Mouse (Mus musculus): ENCODE data around the gene Gm19402. TPM values are rescaled to one million over a fixed set of nuclear protein-coding genes. Genes with fewer than 3 reads are reported as not detected.

Gene Gm19402
- total RNA-seq, 2 experiments from 2014 or later, result not detected

DNA sequence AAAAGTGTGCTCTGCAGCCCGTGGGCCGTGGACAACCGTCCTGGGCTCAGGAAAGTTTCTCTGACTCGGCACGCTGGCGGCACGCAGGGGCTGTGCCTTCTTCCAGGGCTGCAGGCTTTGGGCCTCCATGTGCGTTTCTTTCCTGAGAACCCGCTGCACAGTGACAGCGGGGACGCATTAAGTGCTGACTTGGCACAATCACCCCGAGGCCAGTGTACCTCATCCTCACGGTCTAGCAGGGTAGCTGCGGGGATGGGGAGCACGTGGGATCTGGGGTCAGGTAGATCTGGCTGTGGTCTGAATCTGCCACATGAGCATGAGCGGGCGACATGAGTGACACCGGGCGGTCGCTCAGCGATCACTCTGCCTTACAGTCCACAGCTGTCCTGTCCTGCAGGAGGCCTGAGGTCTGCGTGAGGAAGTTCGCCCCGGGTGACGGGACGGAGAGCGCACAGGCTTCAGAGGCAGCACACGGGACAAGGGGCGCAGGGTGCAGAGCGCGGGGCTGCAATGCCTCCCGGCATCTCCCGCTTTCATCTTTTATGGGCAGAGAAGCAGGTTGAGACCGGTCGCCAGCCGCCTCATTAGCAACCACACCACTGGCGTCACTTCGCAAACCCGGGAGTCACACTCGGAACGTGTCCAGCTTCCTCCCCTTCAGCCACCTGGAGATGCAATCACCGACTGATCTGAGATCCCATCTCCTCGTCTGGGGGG, 26.4 kb downstream of the Gm19402 start:
- DNase-seq, result no peak

DNA sequence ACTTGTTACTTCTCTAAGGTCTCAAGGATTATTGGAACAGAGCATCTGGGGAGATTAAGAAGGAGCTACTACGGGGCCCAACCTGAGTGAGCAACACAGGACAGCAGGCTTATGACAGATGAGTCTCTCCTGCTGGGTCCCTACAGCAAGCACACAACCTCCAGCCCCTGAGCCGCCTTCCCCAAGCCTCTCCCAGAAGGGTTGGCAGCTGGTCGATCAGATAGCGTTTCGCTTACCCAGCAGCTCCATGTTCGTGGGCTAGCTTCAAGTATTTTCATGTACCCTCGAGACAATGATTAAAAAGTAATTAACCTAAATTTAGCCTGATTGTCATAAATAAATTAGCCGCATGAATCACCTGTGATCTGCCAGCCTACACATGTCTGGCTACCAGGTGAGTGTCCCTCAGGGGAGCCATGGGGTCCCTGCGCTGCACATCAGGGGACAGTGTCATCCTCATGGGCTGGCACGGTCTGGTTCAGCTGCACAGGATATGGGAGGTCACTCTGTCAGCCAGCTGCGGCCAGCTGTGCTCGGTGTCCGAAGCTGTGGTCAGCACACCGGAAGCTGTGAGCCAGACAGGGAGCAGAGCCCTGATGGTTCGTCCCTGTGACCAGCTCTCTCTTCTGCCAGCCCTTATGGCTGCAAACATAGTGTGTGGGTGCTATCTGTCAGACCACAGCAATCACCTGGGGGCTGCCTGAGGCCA, 32.1 kb downstream of the Gm19402 start:
- peak; percentile 59 for DNase-seq

DNA sequence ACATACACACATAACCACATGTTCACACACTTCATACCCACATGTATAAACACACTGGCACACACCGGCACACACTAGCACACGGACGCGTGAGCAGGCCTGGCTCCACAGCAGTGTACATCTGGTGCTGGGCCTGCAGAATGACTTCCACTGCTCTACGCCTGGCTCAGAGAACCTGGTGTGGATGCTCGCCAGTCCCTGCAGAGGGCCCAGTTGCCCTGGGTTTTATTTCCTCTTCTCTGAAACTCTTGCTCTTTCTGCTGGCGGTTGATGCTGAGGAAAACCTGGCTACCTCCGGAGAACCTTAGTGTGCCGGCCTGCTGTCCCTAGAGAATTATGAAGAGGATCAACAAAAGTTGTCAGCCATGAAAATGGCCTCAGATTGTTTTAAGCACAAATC, 38.5 kb downstream of the Gm19402 start:
- DNase-seq, result no peak

DNA sequence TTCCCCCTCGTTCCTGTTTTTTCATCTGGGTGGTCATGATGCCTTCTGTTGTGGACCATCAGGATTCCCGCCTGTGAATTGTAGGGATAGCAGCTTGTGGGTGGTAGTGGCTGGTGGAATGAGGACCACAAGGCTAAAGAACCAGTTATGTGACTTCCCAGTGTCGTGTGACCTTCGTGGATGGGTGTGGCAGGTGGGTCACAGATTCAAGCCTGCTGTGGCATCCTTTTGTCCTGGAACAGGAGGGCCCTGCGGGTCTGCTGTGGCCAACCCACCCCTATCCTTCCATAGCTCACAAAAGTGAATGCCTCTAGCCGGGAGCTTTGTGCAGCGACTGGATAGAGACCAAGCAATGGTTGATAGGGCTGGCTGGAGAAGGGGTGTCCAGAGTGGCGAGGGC, 42.7 kb downstream of the Gm19402 start:
- no peak for DNase-seq

DNA sequence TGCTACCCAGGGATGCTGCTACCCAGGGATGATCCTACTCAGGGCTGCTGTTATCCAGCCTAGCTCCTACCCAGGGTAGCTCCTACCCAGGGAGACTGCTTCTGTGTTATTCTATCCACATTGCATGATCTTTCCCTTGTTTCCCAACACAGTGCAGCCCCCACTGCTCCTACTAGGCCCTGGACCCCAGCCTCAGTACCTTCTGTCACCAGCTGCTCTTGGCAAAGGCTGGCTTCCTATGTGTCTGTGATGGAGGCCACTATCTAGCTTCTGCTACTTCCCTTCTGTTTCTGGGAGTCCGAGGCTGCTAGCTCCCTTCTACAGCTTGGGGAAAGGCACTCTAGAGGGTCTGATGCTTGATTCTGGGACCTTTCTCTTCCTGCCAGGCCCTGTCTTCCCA, 43.1 kb downstream of the Gm19402 start:
- no peak for DNase-seq

DNA sequence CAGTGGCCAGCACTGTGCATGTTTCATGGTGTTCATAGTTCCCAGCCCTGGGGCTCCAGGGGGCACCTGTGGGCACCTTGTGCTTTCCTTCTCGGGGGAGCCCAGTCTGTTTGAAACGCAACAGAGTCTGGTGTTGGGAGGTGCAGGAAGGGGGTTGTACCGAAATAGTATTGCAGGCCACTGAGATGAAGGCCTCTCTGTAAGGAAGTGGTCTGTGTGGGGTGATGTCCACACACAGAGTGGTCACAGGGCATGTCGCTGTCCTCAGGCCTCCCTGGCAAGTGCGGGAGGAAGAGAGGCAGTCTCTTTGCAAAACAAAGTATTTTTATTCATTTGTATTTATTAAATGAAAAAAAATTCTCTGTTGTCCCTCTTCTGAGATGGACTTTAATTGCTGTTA, 45.0 kb downstream of the Gm19402 start:
- DNase-seq, result no peak

DNA sequence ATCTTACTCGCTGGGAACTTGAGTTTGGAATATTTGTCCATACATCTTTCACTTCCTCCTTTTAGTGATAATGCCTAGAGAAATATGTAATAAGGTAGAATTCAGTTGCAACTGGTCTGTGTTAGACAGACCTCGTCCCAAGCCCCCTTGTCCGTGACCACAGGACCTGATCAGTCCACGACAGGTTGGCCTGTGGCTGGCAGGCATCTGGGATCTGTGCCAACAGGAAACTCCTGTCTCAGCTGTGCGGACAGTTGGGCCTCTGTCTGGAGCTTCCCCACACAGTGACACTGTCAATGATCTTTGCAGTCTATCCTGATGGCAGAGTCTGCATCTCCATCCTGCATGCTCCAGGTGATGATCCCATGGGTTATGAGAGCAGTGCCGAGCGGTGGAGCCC, 47.4 kb downstream of the Gm19402 start:
- DNase-seq, result no peak

Small RNAs within 50 kb of the gene (microRNA-seq; reads per million reads assigned to microRNA genes)
- gene Mir1930, result 51.7 to 61.2 reads per million in 2 experiments

Other genes starting within 250 kb of the Gm19402 start
- gene Fam207a, start 175.0 kb downstream of the Gm19402 start, total RNA-seq (2021), result 10 to 100 TPM; 12.6 to 13.2 TPM
- gene Itgb2, start 160.5 kb downstream of the Gm19402 start, total RNA-seq (2021), result 1 to 10 TPM; 2.0 to 2.5 TPM
- 100 to 1,000 TPM; 113 to 119 TPM for gene Pttg1ip, start 109.0 kb downstream of the Gm19402 start, total RNA-seq (2021)
- gene Sumo3, start 84.7 kb downstream of the Gm19402 start, total RNA-seq (2021), result 10 to 100 TPM; 90.9 to 97.9 TPM
- gene Gm49325, start 84.6 kb downstream of the Gm19402 start, total RNA-seq (2021), result 10 to 100 TPM; 15.9 to 20.8 TPM
- 10 to 100 TPM; 56.1 to 63.8 TPM for gene Ube2g2, start 68.5 kb downstream of the Gm19402 start, total RNA-seq (2021)
- not detected for gene Tspear, start 4.2 kb downstream of the Gm19402 start, total RNA-seq (2021)
- not detected for gene Gm9508, start 6.5 kb upstream of the Gm19402 start, total RNA-seq (2021)
- not detected for gene Gm10272, start 15.9 kb upstream of the Gm19402 start, total RNA-seq (2021)
- gene Gm10024, start 20.7 kb upstream of the Gm19402 start, total RNA-seq (2021), result not detected
- not detected for gene Gm10142, start 25.1 kb upstream of the Gm19402 start, total RNA-seq (2021)
- not detected for gene Krtap12-1, start 29.8 kb upstream of the Gm19402 start, total RNA-seq (2021)
- not detected for gene Gm10100, start 35.7 kb upstream of the Gm19402 start, total RNA-seq (2021)
- not detected for gene Gm18596, start 51.9 kb upstream of the Gm19402 start, total RNA-seq (2021)
- not detected for gene Gm9736, start 60.6 kb upstream of the Gm19402 start, total RNA-seq (2021)
- not detected for gene Gm3233, start 68.9 kb upstream of the Gm19402 start, total RNA-seq (2021)
- not detected for gene Gm3238, start 80.6 kb upstream of the Gm19402 start, total RNA-seq (2021)
- gene Gm7138, start 86.2 kb upstream of the Gm19402 start, total RNA-seq (2021), result not detected
- gene Gm3250, start 91.8 kb upstream of the Gm19402 start, total RNA-seq (2021), result not detected
- gene Gm7137, start 97.4 kb upstream of the Gm19402 start, total RNA-seq (2021), result not detected
- not detected for gene Gm9639, start 104.3 kb upstream of the Gm19402 start, total RNA-seq (2021)
- not detected for gene Gm19668, start 108.4 kb upstream of the Gm19402 start, total RNA-seq (2021)
- gene Gm9507, start 121.1 kb upstream of the Gm19402 start, total RNA-seq (2021), result not detected
- not detected for gene Gm2696, start 123.9 kb upstream of the Gm19402 start, total RNA-seq (2021)
- gene Krtap10-4, start 136.3 kb upstream of the Gm19402 start, total RNA-seq (2021), result not detected
- gene Krtap10-10, start 145.2 kb upstream of the Gm19402 start, total RNA-seq (2021), result not detected
- not detected for gene Gm36176, start 156.0 kb upstream of the Gm19402 start, total RNA-seq (2021)
- not detected for gene Gm10318, start 162.1 kb upstream of the Gm19402 start, total RNA-seq (2021)
- not detected for gene Gm3285, start 171.2 kb upstream of the Gm19402 start, total RNA-seq (2021)
- gene Lrrc3, start 211.8 kb upstream of the Gm19402 start, total RNA-seq (2021), result 1 to 10 TPM; 1.6 to 1.8 TPM